Mouse (Mus musculus) spleen, adult 2 months (tissue): ENCODE measurements at regions not wholly inside any gene's neighbourhood (a gene's known extent, or its start where the extent isn't known, plus 50 kb on each side); places are given as distances from the start of the nearest gene placed in this dataset.

Experiments used
- DNase-seq, 2 experiments: peaks; one replicate each; pipeline versions ENCODE4 v3.0.0 to v3.0.0-alpha.2; 2012 to 2021; ENCODE audit warnings: low spot score in 2 of 2, low read depth in 1 of 2
- H3K27ac ChIP-seq: fragments of 200-500 bp; 2 replicates; pipeline ENCODE4 v1.5.1; 2012; ENCODE audit warnings: low read length, inconsistent platforms; ENCODE audit not compliant: insufficient read depth
- H3K27me3 ChIP-seq: fragments of 200-500 bp; 2 replicates; pipeline ENCODE4 v1.6.1; 2012; ENCODE audit warnings: mild to moderate bottlenecking, moderate library complexity, low read length, inconsistent platforms; ENCODE audit not compliant: control insufficient read depth, insufficient read depth
- H3K36me3 ChIP-seq: fragments of 200-500 bp; 2 replicates; pipeline ENCODE4 v1.6.1; 2012; ENCODE audit warnings: mild to moderate bottlenecking, low read length, inconsistent platforms; ENCODE audit not compliant: control insufficient read depth, insufficient read depth
- H3K4me1 ChIP-seq: fragments of 200-500 bp; 2 replicates; pipeline ENCODE4 v1.6.1; 2011; ENCODE audit warnings: inconsistent platforms; ENCODE audit not compliant: control insufficient read depth, insufficient read depth, insufficient read length
- H3K4me3 ChIP-seq: fragments of 200-500 bp; 2 replicates; pipeline ENCODE4 v1.5.1; 2011; ENCODE audit warnings: mild to moderate bottlenecking, inconsistent platforms; ENCODE audit not compliant: insufficient read depth, insufficient read length; ENCODE audit errors: extremely low read depth
- CTCF ChIP-seq: fragments of 200-500 bp; IDR thresholded peaks from 2 replicates; pipeline ENCODE4 v1.5.1; 2011; ENCODE audit warnings: mild to moderate bottlenecking, inconsistent platforms; ENCODE audit not compliant: insufficient read depth, insufficient read length, insufficient replicate concordance; ENCODE audit errors: extremely low read depth
- POLR2A ChIP-seq: fragments of 200-500 bp; IDR thresholded peaks from 2 replicates; pipeline ENCODE4 v1.6.1; 2011; ENCODE audit warnings: low read depth, low read length, inconsistent platforms
- WGBS: fragments of 180-500 bp; shearing (Covaris S2); methylation state at CpG from one replicate; pipeline ENCODE4 v1.1.7; 2018; 5-methylcytosine and 5-hydroxymethylcytosine counted together

DNA sequence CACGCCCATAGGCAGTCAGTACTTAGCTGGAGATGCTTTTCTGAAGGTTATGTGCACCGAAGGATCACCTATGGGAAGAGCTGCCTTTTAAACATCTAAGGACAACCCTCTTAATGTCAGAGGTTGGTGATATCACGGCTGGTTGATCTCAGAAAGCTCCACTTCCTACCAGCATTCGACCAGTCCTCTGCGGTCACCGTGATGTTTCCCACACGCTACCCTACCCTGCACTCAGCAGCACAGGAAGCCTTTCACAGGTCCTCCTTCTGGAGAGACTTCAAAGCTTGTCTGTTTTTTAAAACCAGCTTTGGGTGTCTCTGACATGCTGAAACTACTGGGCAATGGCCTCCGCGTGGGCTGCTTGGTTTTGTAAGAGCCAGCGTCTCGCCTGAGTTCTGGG lies 65.6 kb upstream of the Tiam2 start:
- H3K27me3 ChIP-seq: no peaks in the 10 kb centered on the region
- DNase-seq: no peak
- no peak overlapping the region for H3K27ac ChIP-seq
- TF ChIP-seq CTCF: no peak
- TF ChIP-seq POLR2A: no peak
- peaks cover 2% of the 10 kb centered on the region; the same call in 1 of the 2 replicates for H3K36me3 ChIP-seq
- H3K4me3 ChIP-seq: no peak overlapping the region
- 85% methylated on average over 11 of the region's 11 CpGs for WGBS
- no peaks in the 10 kb centered on the region for H3K4me1 ChIP-seq

DNA sequence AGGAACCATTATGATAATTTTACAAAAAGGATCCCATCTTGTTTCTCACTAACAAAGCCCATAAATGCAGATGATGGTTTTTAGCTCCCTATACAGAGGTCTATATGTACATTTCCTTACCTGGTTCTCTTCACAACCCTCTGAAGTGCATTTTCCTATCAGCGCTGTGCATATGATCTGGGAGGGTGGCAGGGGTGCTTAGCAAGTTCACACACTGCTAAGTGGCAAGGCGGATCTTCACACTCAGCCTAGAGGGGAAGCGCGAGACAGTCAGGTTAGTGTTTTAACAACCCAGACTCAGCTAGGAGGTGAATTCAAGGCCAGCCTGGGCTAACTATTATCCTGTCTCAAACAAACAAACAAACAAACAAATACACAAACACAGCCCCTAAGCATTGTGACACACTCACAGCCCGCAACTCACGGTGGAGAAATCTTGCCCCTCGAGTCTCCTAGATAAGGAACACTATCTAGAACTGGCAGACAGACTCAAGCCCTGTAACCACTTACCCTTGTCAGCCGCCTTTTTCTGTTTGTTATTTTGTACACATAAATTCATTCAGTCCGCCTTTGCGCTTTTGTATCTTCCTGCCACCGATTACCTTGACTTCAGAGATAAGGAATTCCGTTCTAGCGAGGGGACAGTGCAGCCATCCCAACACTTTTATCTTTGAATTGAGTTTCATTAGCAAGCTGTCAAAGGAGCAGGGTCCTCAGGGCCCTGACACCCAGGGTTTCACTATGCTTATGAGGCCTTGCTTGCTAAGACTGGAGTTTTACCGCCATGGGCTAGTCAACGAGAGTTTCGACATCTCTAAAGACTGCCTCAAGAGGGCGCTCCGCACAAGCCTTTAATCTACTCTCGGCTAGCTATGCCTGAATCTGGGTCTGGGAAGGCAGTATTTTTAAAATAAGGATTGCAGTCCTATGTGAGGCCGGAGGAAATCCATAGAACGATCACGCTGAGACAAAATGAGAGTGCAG lies 53.0 kb upstream of the Tiam2 start:
- H3K27me3 ChIP-seq: no peaks in the 10 kb centered on the region
- H3K36me3 ChIP-seq: no peaks in the 10 kb centered on the region
- TF ChIP-seq CTCF: peak; percentile 48; the same call in 1 of the 2 replicates
- no peak for TF ChIP-seq POLR2A
- no peak overlapping the region for H3K27ac ChIP-seq
- no peak overlapping the region for H3K4me3 ChIP-seq
- peak; percentile 12 to 54 for DNase-seq
- H3K4me1 ChIP-seq: no peaks in the 10 kb centered on the region
- 48% methylated on average over 22 of the region's 22 CpGs for whole genome bisulfite sequencing

DNA sequence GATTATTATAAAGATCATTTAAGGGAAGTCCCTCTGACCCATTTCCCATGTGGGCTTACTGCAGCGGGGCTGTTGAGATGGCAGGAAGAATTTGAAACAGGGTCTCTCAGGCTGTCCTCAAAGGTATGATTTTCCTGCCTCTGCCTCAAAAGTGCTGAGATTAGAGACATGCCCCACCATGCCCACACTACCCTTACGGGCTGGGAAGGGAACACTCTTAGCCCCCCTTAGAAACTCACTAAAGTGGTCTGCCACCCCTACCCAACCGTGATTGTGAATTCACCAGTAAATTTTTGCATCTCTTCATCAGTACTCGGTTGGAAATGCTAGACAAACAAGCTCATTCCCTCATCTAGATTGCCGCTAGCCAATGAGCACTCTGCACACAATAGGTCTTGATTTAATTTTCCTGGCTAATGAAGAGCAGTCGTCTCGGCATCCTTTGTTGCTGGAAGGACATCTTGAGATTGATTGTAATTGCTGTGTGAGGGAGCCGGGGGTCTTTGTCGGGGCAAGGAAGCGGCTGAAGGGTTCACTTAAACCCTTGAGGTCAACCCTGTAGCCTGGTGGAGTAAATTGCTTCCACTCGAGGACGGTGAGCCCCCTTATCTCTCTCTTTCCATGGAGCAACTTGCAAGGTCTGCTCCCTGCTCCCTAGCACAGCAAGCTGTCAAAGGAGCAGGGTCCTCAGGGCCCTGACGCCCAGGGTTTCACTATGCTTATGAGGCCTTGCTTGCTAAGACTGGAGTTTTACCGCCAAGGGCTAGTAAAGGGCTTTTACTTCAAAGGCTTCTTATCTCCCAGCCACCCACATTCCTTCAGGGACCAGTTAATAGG lies 51.7 kb upstream of the Tiam2 start:
- no peaks in the 10 kb centered on the region for H3K36me3 ChIP-seq
- H3K27ac ChIP-seq: no peak overlapping the region
- H3K4me3 ChIP-seq: no peak overlapping the region
- no peak for TF ChIP-seq CTCF
- TF ChIP-seq POLR2A: no peak
- no peaks in the 10 kb centered on the region for H3K27me3 ChIP-seq
- no peak for DNase-seq
- 83% methylated on average over 14 of the region's 14 CpGs for WGBS
- H3K4me1 ChIP-seq: no peaks in the 10 kb centered on the region
